Mouse (Mus musculus) spleen, embryonic (tissue): Measurements from ENCODE around the gene Gm20917.
"Not testable (repeated sequence)": the region's sequence is repeated elsewhere in the genome, so short reads cannot be mapped to it uniquely, and the experiment has no call there.

Experiments used
- CTCF ChIA-PET: fragments of 350-600 bp; sonication (Branson Sonifier 250); formaldehyde crosslinking; loops from one replicate; lab custom pipeline; 2022; lab: Charles Lee

The Gm20917 gene

GRCm38 (mm10) chrY:79151022-79151421 is at the start of gene Gm20917:
TSS of gene Gm20917 (minus strand) at chrY:79151122.
- CTCF ChIA-PET, result not testable (repeated sequence)
